Mouse (Mus musculus) common myeloid progenitor, adult 5-6 weeks (primary cell): ENCODE measurements around the gene Olfr70. TPM values are rescaled to one million over a fixed set of nuclear protein-coding genes. Genes with fewer than 3 reads are reported as not detected.

ENCODE experiments used
- ATAC-seq: replicated peaks from 2 replicates; pipeline ENCODE4 v1.8.0; 2016; ENCODE audit warnings: low read depth, mild to moderate bottlenecking, moderate TSS enrichment, inconsistent platforms; ENCODE audit not compliant: poor library complexity, severe bottlenecking
- total RNA-seq: library from RNA; stranded (forward); fragments of 200-1000, 187-1606 nt; gene quantifications from 2 replicates; pipeline ENCODE4 v1.2.3, GENCODE M21; 2017

Olfr70 gene
- total RNA-seq, 1 experiment from 2014 or later = not detected

- no peak for ATAC-seq
These were observed 13.1 kb upstream of the Olfr70 start for GRCm38 (mm10) chr4:43713652-43714219.

- ATAC-seq = peak; percentile 81
These were observed 11.2 kb upstream of the Olfr70 start for GRCm38 (mm10) chr4:43711821-43712220.

GRCm38 (mm10) chr4:43709869-43710268 is 9.3 kb upstream of the Olfr70 start, which contains the start of gene Olfr71:
TSS of gene Olfr71 (minus strand) at chr4:43710255.
- 0 out of 2 replicates have a peak, but pooled peaks have one; percentile 36 for ATAC-seq

- ATAC-seq = no peak
These were observed 5.4 kb upstream of the Olfr70 start for GRCm38 (mm10) chr4:43705991-43706390.

GRCm38 (mm10) chr4:43703851-43704250 is 3.2 kb upstream of the Olfr70 start:
- ATAC-seq = no peak

GRCm38 (mm10) chr4:43703439-43703838 is 2.8 kb upstream of the Olfr70 start:
- ATAC-seq = no peak

GRCm38 (mm10) chr4:43696561-43696960 is 4.0 kb downstream of the Olfr70 start:
- no peak for ATAC-seq

- ATAC-seq = no peak
These were observed 5.3 kb downstream of the Olfr70 start for GRCm38 (mm10) chr4:43695249-43695671.

- ATAC-seq = peak; percentile 33
These were observed 6.0 kb downstream of the Olfr70 start for GRCm38 (mm10) chr4:43694439-43695248.

- ATAC-seq = peak; percentile 76
These were observed 6.8 kb downstream of the Olfr70 start for GRCm38 (mm10) chr4:43693806-43694241.

GRCm38 (mm10) chr4:43691026-43691425 is 9.6 kb downstream of the Olfr70 start:
- ATAC-seq = no peak

- ATAC-seq = no peak
These were observed 10.6 kb downstream of the Olfr70 start for GRCm38 (mm10) chr4:43690021-43690420.

GRCm38 (mm10) chr4:43679416-43680043 is 21.1 kb downstream of the Olfr70 start:
- no peak for ATAC-seq

- no peak for ATAC-seq
These were observed 22.1 kb downstream of the Olfr70 start for GRCm38 (mm10) chr4:43678541-43678940.

GRCm38 (mm10) chr4:43675608-43676007 is 25.0 kb downstream of the Olfr70 start:
- ATAC-seq = no peak

- ATAC-seq = no peak
These were observed 25.6 kb downstream of the Olfr70 start for GRCm38 (mm10) chr4:43674974-43675373.

GRCm38 (mm10) chr4:43673703-43674102 is 26.9 kb downstream of the Olfr70 start:
- no peak for ATAC-seq

GRCm38 (mm10) chr4:43672070-43672469 is 28.5 kb downstream of the Olfr70 start:
- peak; percentile 67 for ATAC-seq

- ATAC-seq = 0 out of 2 replicates have a peak, but pooled peaks have one; percentile 13
These were observed 31.2 kb downstream of the Olfr70 start for GRCm38 (mm10) chr4:43669428-43669794.

GRCm38 (mm10) chr4:43668782-43669427 is 31.7 kb downstream of the Olfr70 start, which contains the start of the genes Tmem8b and Fam221b:
TSS of gene Tmem8b (plus strand) at chr4:43668971.
TSS of gene Fam221b (minus strand) at chr4:43669145.
- ATAC-seq = peak; percentile 88
